Mouse (Mus musculus): ENCODE measurements at regions not wholly inside any gene's neighbourhood (a gene's known extent, or its start where the extent isn't known, plus 50 kb on each side); places are given as distances from the start of the nearest gene placed in this dataset.

DNA sequence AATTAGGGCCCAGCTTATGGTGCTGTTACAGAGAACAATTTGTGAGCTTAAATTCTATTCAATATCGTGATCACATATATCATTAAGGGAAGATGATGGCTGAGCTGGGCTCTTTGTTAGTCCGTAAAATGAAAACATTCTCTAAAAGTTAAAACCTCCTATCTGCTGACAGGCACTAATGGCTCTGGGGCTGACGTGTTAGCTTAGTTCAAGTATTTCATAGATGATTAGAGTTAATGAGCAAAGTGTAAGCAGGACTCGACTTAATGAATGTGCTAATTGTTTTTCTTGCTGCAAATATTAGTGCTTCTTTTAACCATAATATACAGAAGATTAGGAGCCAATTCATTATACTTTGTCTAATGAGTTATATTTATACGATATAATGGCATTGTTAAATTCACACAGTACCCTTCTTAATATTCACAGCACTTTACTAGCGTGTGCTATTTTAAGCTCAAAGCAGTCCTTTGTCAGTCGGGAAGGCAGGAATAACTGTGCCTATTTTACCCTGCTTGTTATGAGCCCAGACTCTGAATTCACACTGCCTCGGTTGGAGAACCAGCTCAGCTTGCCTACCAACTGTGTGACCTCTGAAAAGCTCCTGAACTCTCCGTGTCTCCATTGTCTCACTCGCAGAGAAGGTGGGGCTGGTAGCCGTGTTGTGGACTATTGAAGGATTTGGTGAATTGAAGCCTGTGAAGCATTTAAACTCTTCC is 50.6 kb upstream of the 4933402D24Rik start:
- Histone ChIP-seq H3K27me3 (ENCODE audit: control insufficient read depth, insufficient read depth, low read length, poor library complexity, severe bottlenecking) (no peaks in the 10 kb centered on the region), H3K9ac (ENCODE audit: low read depth, poor library complexity, severe bottlenecking) (no peak overlapping the region), H3K36me3 (ENCODE audit: control insufficient read depth, insufficient read depth, low read length, poor library complexity, severe bottlenecking) (no peaks in the 10 kb centered on the region), H3K4me1 (ENCODE audit: control insufficient read depth, insufficient read depth, low read length) (no peaks in the 10 kb centered on the region), H3K4me3 (ENCODE audit: low read depth, low read length) (no peak overlapping the region), H3K9me3 (replicated peaks; ENCODE audit: control insufficient read depth, insufficient read depth, low read length, poor library complexity, severe bottlenecking) (no peaks in the 10 kb centered on the region), H3K27ac (ENCODE audit: insufficient read depth, low read length) (no peak overlapping the region)
- no peak for TF ChIP-seq POLR2A (IDR thresholded peaks at IDR 0.05; ENCODE audit: insufficient read depth, low read length)
- no peak for TF ChIP-seq EP300 (IDR thresholded peaks at IDR 0.05; ENCODE audit: insufficient read depth, low read depth, low read length)
- TF ChIP-seq CTCF (IDR thresholded peaks at IDR 0.05; ENCODE audit: low read depth, low read length), result no peak

Measured in ES-Bruce4 (cell line).